Mouse (Mus musculus) embryonic facial prominence, embryonic 10.5 days (tissue): Measurements from ENCODE around the gene Rffl. TPM values are rescaled to one million over a fixed set of nuclear protein-coding genes. Genes with fewer than 3 reads are reported as not detected.
"Not testable (repeated sequence)": the region's sequence is repeated elsewhere in the genome, so short reads cannot be mapped to it uniquely, and the experiment has no call there.

ENCODE experiments used
- DNase-seq: peaks from one replicate; pipeline ENCODE4 v3.0.0-alpha.2; 2017; ENCODE audit warnings: low spot score
- H3K27ac ChIP-seq: fragments of 300-500 bp; sonication (generic); replicated peaks from 2 replicates; pipeline ENCODE4 v1.5.1; 2016; ENCODE audit warnings: mild to moderate bottlenecking
- H3K27me3 ChIP-seq: fragments of 300-500 bp; sonication (generic); replicated peaks from 2 replicates; pipeline ENCODE4 v1.6.1; 2016; ENCODE audit warnings: low read depth, mild to moderate bottlenecking; ENCODE audit not compliant: poor library complexity, severe bottlenecking
- H3K36me3 ChIP-seq: fragments of 300-500 bp; sonication (generic); replicated peaks from 2 replicates; pipeline ENCODE4 v1.6.1; 2016; ENCODE audit warnings: mild to moderate bottlenecking, moderate library complexity
- H3K4me1 ChIP-seq: fragments of 300-500 bp; sonication (generic); 2 replicates; pipeline ENCODE4 v1.6.1; 2016
- H3K4me3 ChIP-seq: fragments of 300-500 bp; sonication (generic); 2 replicates; pipeline ENCODE4 v1.5.1; 2016; ENCODE audit warnings: mild to moderate bottlenecking, moderate library complexity
- H3K9me3 ChIP-seq: fragments of 300-500 bp; sonication (generic); 2 replicates; pipeline ENCODE4 v1.6.1; 2016; ENCODE audit warnings: mild to moderate bottlenecking
- WGBS: fragments of 180-500 bp; shearing (Covaris S2); methylation state at CpG from one replicate; pipeline ENCODE4 v1.1.7; 2016; 5-methylcytosine and 5-hydroxymethylcytosine counted together
- polyA plus RNA-seq: library from polyadenylated mRNA; unstranded; fragments of >200 nt; fragmentation: Nextera tagmentation; extraction: Ambion mirVana; gene quantifications from 2 replicates; pipeline ENCODE4 v1.2.1, GENCODE M21; 2016

Gene Rffl
- polyA plus RNA-seq, 1 experiment from 2014 or later, result 11.5 TPM

- H3K27ac ChIP-seq, result no peak overlapping the region
- no peaks in the 10 kb centered on the region for H3K9me3 ChIP-seq
- DNase-seq, result no peak
- 77% methylated on average over 11 of the region's 11 CpGs for WGBS
- H3K36me3 ChIP-seq, result no peaks in the 10 kb centered on the region
- peaks cover 38% of the 10 kb centered on the region for H3K4me1 ChIP-seq
- H3K4me3 ChIP-seq, result no peak overlapping the region
- no peaks in the 10 kb centered on the region for H3K27me3 ChIP-seq
Measured at GRCm38 (mm10) chr11:82835616-82836432, 35.2 kb downstream of the Rffl start.

- not testable (repeated sequence) for H3K36me3 ChIP-seq, H3K4me3 ChIP-seq, H3K27me3 ChIP-seq, DNase-seq, H3K9me3 ChIP-seq, H3K27ac ChIP-seq
- peaks cover 40% of the 10 kb centered on the region for H3K4me1 ChIP-seq
- WGBS, result 87% methylated on average over 7 of the region's 7 CpGs
Measured at GRCm38 (mm10) chr11:82834359-82834758, 36.7 kb downstream of the Rffl start.

- H3K9me3 ChIP-seq, result no peaks in the 10 kb centered on the region
- H3K4me1 ChIP-seq, result peaks cover 40% of the 10 kb centered on the region
- no peak overlapping the region for H3K4me3 ChIP-seq
- no peaks in the 10 kb centered on the region for H3K36me3 ChIP-seq
- DNase-seq, result no peak
- WGBS, result 92% methylated on average over 8 of the region's 8 CpGs
- H3K27ac ChIP-seq, result no peak overlapping the region
- H3K27me3 ChIP-seq, result no peaks in the 10 kb centered on the region
Measured at GRCm38 (mm10) chr11:82833929-82834328, 37.1 kb downstream of the Rffl start.

GRCm38 (mm10) chr11:82832402-82832801, 38.6 kb downstream of the Rffl start:
- H3K9me3 ChIP-seq, H3K36me3 ChIP-seq, H3K27ac ChIP-seq, H3K27me3 ChIP-seq, H3K4me3 ChIP-seq, DNase-seq: not testable (repeated sequence)
- H3K4me1 ChIP-seq, result peaks cover 26% of the 10 kb centered on the region
- WGBS, result 83% methylated on average over 10 of the region's 10 CpGs

GRCm38 (mm10) chr11:82831008-82831893, 39.8 kb downstream of the Rffl start:
- H3K4me1 ChIP-seq, result peaks cover 21% of the 10 kb centered on the region
- peak overlapping the region; percentile 31 for H3K4me3 ChIP-seq
- no peak for DNase-seq
- no peaks in the 10 kb centered on the region for H3K27me3 ChIP-seq
- H3K36me3 ChIP-seq, result no peaks in the 10 kb centered on the region
- H3K9me3 ChIP-seq, result no peaks in the 10 kb centered on the region
- 27% methylated on average over 10 of the region's 10 CpGs for WGBS
- no peak overlapping the region for H3K27ac ChIP-seq

GRCm38 (mm10) chr11:82826818-82827217, 44.2 kb downstream of the Rffl start:
- H3K4me1 ChIP-seq, result peaks cover 23% of the 10 kb centered on the region
- H3K9me3 ChIP-seq, result no peaks in the 10 kb centered on the region
- no peak for DNase-seq
- no peak overlapping the region for H3K27ac ChIP-seq
- H3K4me3 ChIP-seq, result no peak overlapping the region
- H3K27me3 ChIP-seq, result no peaks in the 10 kb centered on the region
- no peaks in the 10 kb centered on the region for H3K36me3 ChIP-seq

GRCm38 (mm10) chr11:82820788-82821456, 50.1 kb downstream of the Rffl start:
- WGBS, result 86% methylated on average over 13 of the region's 13 CpGs

GRCm38 (mm10) chr11:82819350-82819749, 51.7 kb downstream of the Rffl start:
- no peak overlapping the region for H3K27ac ChIP-seq
- H3K36me3 ChIP-seq, result no peaks in the 10 kb centered on the region
- DNase-seq, result peak; percentile 60
- no peaks in the 10 kb centered on the region for H3K9me3 ChIP-seq
- peaks cover 17% of the 10 kb centered on the region for H3K4me1 ChIP-seq
- H3K4me3 ChIP-seq, result no peak overlapping the region
- WGBS, result 55% methylated on average over 4 of the region's 4 CpGs
- no peaks in the 10 kb centered on the region for H3K27me3 ChIP-seq

More at GRCm38 (mm10) chr11:82820788-82821456, 50.1 kb downstream of the Rffl start:
- Histone ChIP-seq H3K36me3 (no peaks in the 10 kb centered on the region), H3K4me1 (peaks cover 15% of the 10 kb centered on the region), H3K4me3 (no peak overlapping the region), H3K27me3 (no peaks in the 10 kb centered on the region), H3K27ac (no peak overlapping the region), H3K9me3 (no peaks in the 10 kb centered on the region)
- no peak for DNase-seq

GRCm38 (mm10) chr11:82808485-82808884, 62.5 kb downstream of the Rffl start:
- Histone ChIP-seq H3K4me1 (peaks cover 11% of the 10 kb centered on the region; the same call in 1 of the 2 replicates), H3K9me3 (no peaks in the 10 kb centered on the region), H3K27ac (no peak overlapping the region), H3K36me3 (peaks cover 11% of the 10 kb centered on the region), H3K4me3 (no peak overlapping the region), H3K27me3 (no peaks in the 10 kb centered on the region)
- no peak for DNase-seq
- 86% methylated on average over 5 of the region's 5 CpGs for WGBS

GRCm38 (mm10) chr11:82807370-82807769, 63.6 kb downstream of the Rffl start:
- no peak for DNase-seq
- Histone ChIP-seq H3K4me3 (no peak overlapping the region), H3K9me3 (no peaks in the 10 kb centered on the region), H3K4me1 (peaks cover 4% of the 10 kb centered on the region; the same call in 1 of the 2 replicates), H3K27ac (no peak overlapping the region), H3K27me3 (no peaks in the 10 kb centered on the region), H3K36me3 (peaks cover 23% of the 10 kb centered on the region)
- 84% methylated on average over 3 of the region's 3 CpGs for WGBS

GRCm38 (mm10) chr11:82806656-82807055, 64.4 kb downstream of the Rffl start:
- H3K4me3 ChIP-seq, result no peak overlapping the region
- no peak overlapping the region for H3K27ac ChIP-seq
- H3K36me3 ChIP-seq, result peaks cover 30% of the 10 kb centered on the region
- H3K9me3 ChIP-seq, result no peaks in the 10 kb centered on the region
- H3K4me1 ChIP-seq, result no peaks in the 10 kb centered on the region
- no peak for DNase-seq
- no peaks in the 10 kb centered on the region for H3K27me3 ChIP-seq
- WGBS, result 86% methylated on average over 3 of the region's 3 CpGs

- H3K9me3 ChIP-seq, result no peaks in the 10 kb centered on the region
- no peak for DNase-seq
- H3K4me1 ChIP-seq, result peaks cover 21% of the 10 kb centered on the region
- no peaks in the 10 kb centered on the region for H3K27me3 ChIP-seq
- H3K4me3 ChIP-seq, result no peak overlapping the region
- 90% methylated on average over 11 of the region's 11 CpGs for WGBS
- no peak overlapping the region for H3K27ac ChIP-seq
- peaks cover 54% of the 10 kb centered on the region for H3K36me3 ChIP-seq
Measured at GRCm38 (mm10) chr11:82783453-82783852, 87.6 kb downstream of the Rffl start.
